Mouse (Mus musculus): ENCODE measurements around the gene Ube2a. TPM values are rescaled to one million over a fixed set of nuclear protein-coding genes. Genes with fewer than 3 reads are reported as not detected.
"Not testable (repeated sequence)": the region's sequence is repeated elsewhere in the genome, so short reads cannot be mapped to it uniquely, and the experiment has no call there.

The Ube2a gene
- polyA plus RNA-seq, 1 experiment from 2014 or later = 118 TPM

DNA sequence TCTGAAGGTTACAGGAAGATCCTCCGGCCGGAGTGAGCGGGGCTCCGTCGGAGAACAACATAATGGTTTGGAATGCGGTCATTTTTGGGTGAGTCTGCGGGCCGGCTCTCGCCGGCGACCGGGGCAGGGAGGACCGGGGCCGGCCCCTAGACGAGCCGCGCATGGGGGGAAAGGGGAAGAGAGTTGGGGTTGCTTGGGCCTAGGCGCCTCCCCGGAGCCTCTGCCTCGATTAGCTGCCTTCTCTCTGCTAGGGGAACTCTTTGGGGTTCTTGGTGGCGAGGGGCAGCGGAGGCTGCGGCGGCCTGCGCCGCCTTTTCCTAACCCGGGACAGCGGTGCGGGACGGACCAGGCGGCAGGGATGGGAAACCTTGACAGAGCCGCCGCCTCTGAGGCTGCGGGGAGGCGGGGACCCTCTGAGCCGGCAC, 1.0 kb downstream of the Ube2a start:
- Histone ChIP-seq H3K4me3 (ENCODE audit: low read length) (peak overlapping the region; percentile 73), H3K27ac (ENCODE audit: low read depth, low read length) (peak overlapping the region; percentile 72), H3K4me1 (ENCODE audit: control insufficient read depth, insufficient read depth, low read depth, low read length) (peaks cover 3% of the 10 kb centered on the region; the same call in 1 of the 2 replicates), H3K9ac (ENCODE audit: low read depth, low read length) (peak overlapping the region; percentile 79), H3K9me3 (ENCODE audit: control insufficient read depth, low read length) (peaks cover 2% of the 10 kb centered on the region; the same call in 1 of the 2 replicates), H3K27me3 (replicated peaks; ENCODE audit: control insufficient read depth, insufficient read depth, low read length) (no peaks in the 10 kb centered on the region), H3K4me2 (ENCODE audit: low read length) (peak overlapping the region; percentile 64), H3K36me3 (ENCODE audit: control insufficient read depth, insufficient read depth, low read length) (no peaks in the 10 kb centered on the region)
- ATAC-seq = peak; percentile 28
- 22% methylated on average over 34 of the region's 36 CpGs for WGBS

DNA sequence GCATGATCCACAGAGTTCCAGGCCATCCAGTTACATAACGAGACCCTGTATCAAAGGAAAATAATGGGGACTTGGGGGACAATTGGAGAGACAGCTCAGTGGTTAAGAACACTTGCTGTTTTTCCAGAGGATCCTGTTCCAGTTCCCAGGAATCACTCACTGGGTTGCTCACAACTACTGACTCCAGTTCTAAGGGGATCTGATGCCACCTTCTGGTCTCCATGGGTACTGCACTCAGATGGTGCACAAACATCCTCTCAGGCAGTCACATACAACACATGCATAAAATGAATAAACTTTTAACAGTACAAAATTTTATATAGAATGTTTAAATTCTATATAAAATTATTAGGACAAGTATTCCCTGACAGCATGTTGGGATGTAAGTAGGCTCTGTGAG, 11.0 kb downstream of the Ube2a start:
- no peaks in the 10 kb centered on the region for H3K27me3 ChIP-seq (replicated peaks; ENCODE audit: control insufficient read depth, insufficient read depth, low read length)
- H3K4me3 ChIP-seq (ENCODE audit: low read length) = no peak overlapping the region
- H3K9me3 ChIP-seq (ENCODE audit: control insufficient read depth, low read length) = no peaks in the 10 kb centered on the region
- WGBS = 85% methylated on average over 1 of the region's 1 CpGs
- no peak overlapping the region for H3K27ac ChIP-seq (ENCODE audit: low read depth, low read length)
- no peak overlapping the region for H3K4me2 ChIP-seq (ENCODE audit: low read length)
- H3K4me1 ChIP-seq (ENCODE audit: control insufficient read depth, insufficient read depth, low read depth, low read length) = no peaks in the 10 kb centered on the region
- no peak overlapping the region for H3K9ac ChIP-seq (ENCODE audit: low read depth, low read length)
- peaks cover 5% of the 10 kb centered on the region; the same call in 1 of the 2 replicates for H3K36me3 ChIP-seq (ENCODE audit: control insufficient read depth, insufficient read depth, low read length)
- no peak for ATAC-seq

DNA sequence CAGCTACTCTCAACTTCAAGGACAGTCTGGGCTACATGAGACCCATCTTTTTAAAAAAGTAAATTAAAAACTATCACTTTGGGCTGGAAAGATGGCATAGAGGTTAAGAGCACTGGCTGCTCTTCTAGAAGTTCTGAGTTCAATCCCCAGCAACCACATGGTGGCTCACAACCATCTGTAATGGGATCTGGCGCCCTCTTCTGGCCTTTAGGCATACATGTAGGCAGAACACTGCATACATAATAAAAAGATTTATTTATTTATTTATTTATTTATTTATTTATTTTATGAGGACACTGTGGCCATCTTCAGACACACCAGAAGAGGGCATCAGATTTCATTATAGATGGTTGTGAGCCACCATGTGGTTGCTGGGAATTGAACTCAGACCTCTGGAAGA, 25.2 kb downstream of the Ube2a start:
- H3K27ac ChIP-seq (ENCODE audit: low read depth, low read length); H3K4me2 ChIP-seq (ENCODE audit: low read length); H3K36me3 ChIP-seq (ENCODE audit: control insufficient read depth, insufficient read depth, low read length); H3K9me3 ChIP-seq (ENCODE audit: control insufficient read depth, low read length); H3K27me3 ChIP-seq (replicated peaks; ENCODE audit: control insufficient read depth, insufficient read depth, low read length); H3K4me1 ChIP-seq (ENCODE audit: control insufficient read depth, insufficient read depth, low read depth, low read length); H3K4me3 ChIP-seq (ENCODE audit: low read length); H3K9ac ChIP-seq (ENCODE audit: low read depth, low read length); ATAC-seq: not testable (repeated sequence)
- whole genome bisulfite sequencing = 36% methylated on average over 1 of the region's 1 CpGs

DNA sequence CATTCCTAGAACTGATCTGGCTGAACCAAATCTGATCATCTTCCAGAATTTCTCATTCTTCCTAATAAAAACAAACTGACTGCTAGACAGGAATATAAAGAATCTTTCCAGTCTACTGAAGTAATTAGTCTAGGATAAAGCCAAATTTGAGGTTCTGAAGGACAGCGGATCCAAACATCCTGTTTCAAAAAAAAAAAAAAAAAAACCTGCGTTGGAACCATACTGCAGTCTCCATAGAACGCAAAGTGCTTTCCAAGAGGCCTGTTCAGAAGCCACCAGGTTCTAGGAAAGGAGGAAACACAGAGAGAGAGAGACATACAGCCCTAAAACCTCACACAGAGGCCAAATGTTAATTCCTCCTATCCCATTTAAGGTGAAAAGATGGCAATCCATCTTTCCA, 28.0 kb downstream of the Ube2a start:
- Histone ChIP-seq H3K4me3 (ENCODE audit: low read length) (peak overlapping the region; percentile 57), H3K9ac (ENCODE audit: low read depth, low read length) (peak overlapping the region; percentile 70), H3K27me3 (replicated peaks; ENCODE audit: control insufficient read depth, insufficient read depth, low read length) (no peaks in the 10 kb centered on the region), H3K4me1 (ENCODE audit: control insufficient read depth, insufficient read depth, low read depth, low read length) (no peaks in the 10 kb centered on the region; the same call in 1 of the 2 replicates), H3K27ac (ENCODE audit: low read depth, low read length) (peak overlapping the region; percentile 81), H3K4me2 (ENCODE audit: low read length) (peak overlapping the region; percentile 54), H3K36me3 (ENCODE audit: control insufficient read depth, insufficient read depth, low read length) (no peaks in the 10 kb centered on the region), H3K9me3 (ENCODE audit: control insufficient read depth, low read length) (no peaks in the 10 kb centered on the region)
- WGBS = 24% methylated on average over 3 of the region's 3 CpGs
- no peak for ATAC-seq

DNA sequence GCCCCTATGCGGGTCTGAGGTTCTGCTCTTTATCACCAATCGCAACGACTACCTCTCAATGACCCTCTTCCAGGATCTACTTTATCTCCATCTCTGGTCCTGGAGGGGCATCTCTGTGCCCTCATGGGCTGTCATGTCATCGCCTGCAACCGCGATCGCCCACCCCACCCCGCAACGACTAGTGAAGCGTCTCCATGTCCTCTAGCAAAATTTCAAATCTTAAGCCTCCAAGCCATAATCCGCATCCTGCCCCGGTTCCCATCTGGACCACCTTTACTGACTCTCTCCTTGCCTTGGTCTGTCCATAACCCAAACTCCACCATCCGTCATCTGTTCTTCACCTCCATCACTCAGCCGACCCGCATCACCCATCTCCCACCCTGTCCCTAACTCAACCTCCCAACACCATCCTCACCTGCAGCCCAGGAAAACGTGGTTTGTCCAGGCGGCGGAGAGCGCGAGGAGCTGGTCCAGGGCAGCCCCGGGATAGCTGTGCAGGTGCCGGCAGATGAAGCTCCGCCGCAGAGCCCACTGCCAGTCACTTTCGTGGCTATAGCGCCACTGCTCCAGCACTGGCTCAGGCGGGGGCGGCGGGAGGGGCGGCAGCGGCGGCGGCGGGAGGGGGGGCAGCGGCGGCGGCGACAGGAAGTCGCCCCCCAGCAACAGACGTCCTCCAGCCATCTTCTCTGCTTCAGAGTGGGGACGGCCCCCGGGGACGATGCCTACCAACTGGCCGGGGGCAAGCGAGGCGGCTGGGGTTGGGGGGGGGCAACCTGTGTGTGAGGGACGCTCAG, 28.8 kb downstream of the Ube2a start, which contains the start of gene Nkrf:
TSS of gene Nkrf (minus strand) at position 579 of the 794 bp plus-strand sequence.
- Histone ChIP-seq H3K27me3 (replicated peaks; ENCODE audit: control insufficient read depth, insufficient read depth, low read length) (no peaks in the 10 kb centered on the region), H3K9ac (ENCODE audit: low read depth, low read length) (peak within 1 kb of the TSS; percentile 70), H3K9me3 (ENCODE audit: control insufficient read depth, low read length) (no peaks in the 10 kb centered on the region), H3K36me3 (ENCODE audit: control insufficient read depth, insufficient read depth, low read length) (no peaks in the 10 kb centered on the region), H3K4me3 (ENCODE audit: low read length) (peak within 1 kb of the TSS; percentile 57), H3K4me2 (ENCODE audit: low read length) (peak within 1 kb of the TSS; percentile 54), H3K4me1 (ENCODE audit: control insufficient read depth, insufficient read depth, low read depth, low read length) (no peaks in the 10 kb centered on the region; the same call in 1 of the 2 replicates), H3K27ac (ENCODE audit: low read depth, low read length) (peak within 1 kb of the TSS; percentile 81)
- WGBS = 20% methylated on average over 36 of the region's 47 CpGs
- ATAC-seq = peak; percentile 80

DNA sequence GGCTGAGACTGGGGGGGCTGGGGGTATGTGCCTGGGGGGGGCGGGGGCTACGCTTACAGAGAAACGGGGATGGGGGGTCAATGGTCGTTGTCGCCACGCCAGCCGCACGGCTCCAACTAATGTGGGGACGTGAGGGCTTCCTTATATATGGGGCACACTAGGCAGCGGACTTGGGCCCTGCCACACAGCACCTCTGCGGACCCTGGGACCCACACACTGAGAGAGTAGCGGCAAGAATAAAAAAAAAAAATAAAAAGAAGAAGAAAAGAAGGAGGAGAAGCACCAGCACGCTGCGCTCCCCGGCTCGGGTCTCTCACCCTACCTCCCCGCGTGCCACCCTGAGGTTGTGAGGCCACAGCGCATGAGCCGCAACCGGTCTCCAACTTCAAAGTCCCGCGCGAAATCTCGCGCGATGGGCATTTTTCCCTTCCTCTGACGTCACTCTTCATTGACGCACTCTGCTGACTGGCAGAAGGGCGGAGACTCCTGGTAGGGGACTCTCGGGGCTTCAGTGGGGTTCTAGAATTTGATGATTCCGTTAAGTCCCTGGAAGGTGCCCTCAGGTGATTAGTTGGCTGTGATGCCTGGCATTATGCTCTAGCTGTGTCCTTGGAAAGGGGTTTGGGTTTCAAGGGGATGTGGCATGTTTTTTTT, 29.5 kb downstream of the Ube2a start:
- peak; percentile 94 for ATAC-seq
- H3K36me3 ChIP-seq (ENCODE audit: control insufficient read depth, insufficient read depth, low read length) = no peaks in the 10 kb centered on the region
- H3K9me3 ChIP-seq (ENCODE audit: control insufficient read depth, low read length) = no peaks in the 10 kb centered on the region
- H3K27ac ChIP-seq (ENCODE audit: low read depth, low read length) = peak overlapping the region; percentile 81
- no peaks in the 10 kb centered on the region; the same call in 1 of the 2 replicates for H3K4me1 ChIP-seq (ENCODE audit: control insufficient read depth, insufficient read depth, low read depth, low read length)
- H3K4me3 ChIP-seq (ENCODE audit: low read length) = peak overlapping the region; percentile 57
- H3K27me3 ChIP-seq (replicated peaks; ENCODE audit: control insufficient read depth, insufficient read depth, low read length) = no peaks in the 10 kb centered on the region
- H3K4me2 ChIP-seq (ENCODE audit: low read length) = peak overlapping the region; percentile 54
- WGBS = 22% methylated on average over 31 of the region's 32 CpGs
- H3K9ac ChIP-seq (ENCODE audit: low read depth, low read length) = peak overlapping the region; percentile 70

DNA sequence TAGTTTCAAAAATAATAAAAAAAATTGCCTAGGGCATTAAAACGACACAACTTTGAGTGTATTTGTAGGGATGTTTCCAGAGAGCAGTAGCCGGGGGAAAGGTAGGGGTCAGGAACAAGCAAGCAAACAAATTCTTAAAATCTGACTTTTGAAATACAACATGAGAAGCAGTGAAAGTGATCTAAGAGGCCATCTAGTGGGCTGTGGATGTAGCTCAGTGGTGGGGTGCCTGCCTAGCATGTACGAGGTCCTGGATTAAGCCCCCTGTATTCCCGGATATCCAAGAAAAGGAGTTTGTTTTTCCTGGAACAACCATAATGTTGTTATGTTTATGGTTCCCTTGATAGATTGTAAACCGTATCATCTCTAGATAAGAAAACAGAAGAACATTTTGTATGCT, 32.8 kb downstream of the Ube2a start:
- no peaks in the 10 kb centered on the region for H3K36me3 ChIP-seq (ENCODE audit: control insufficient read depth, insufficient read depth, low read length)
- H3K27ac ChIP-seq (ENCODE audit: low read depth, low read length) = no peak overlapping the region
- ATAC-seq = no peak
- no peaks in the 10 kb centered on the region for H3K27me3 ChIP-seq (replicated peaks; ENCODE audit: control insufficient read depth, insufficient read depth, low read length)
- 35% methylated on average over 5 of the region's 5 CpGs for WGBS
- H3K4me1 ChIP-seq (ENCODE audit: control insufficient read depth, insufficient read depth, low read depth, low read length) = no peaks in the 10 kb centered on the region
- H3K4me2 ChIP-seq (ENCODE audit: low read length) = no peak overlapping the region
- H3K9me3 ChIP-seq (ENCODE audit: control insufficient read depth, low read length) = no peaks in the 10 kb centered on the region
- no peak overlapping the region for H3K9ac ChIP-seq (ENCODE audit: low read depth, low read length)
- H3K4me3 ChIP-seq (ENCODE audit: low read length) = no peak overlapping the region

DNA sequence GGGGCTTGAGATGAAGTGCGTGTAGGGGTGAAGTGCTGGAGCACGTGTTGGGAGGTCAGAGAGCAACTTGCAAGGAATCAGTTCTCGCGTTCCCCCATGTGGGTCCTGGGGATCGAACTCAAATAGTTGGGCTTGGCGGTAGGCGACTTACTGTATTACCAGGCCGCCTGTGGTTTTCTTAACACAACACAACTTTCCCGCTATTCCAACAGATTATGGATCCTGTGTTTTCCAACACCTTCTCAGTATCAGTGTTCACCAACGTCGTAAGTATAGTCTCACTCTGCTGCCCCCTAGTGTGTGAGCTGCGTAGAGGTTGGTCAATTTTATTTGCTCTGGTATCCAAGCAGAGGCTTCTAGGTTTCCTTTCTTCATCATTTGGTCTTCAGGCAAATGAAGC, 37.6 kb downstream of the Ube2a start:
- no peaks in the 10 kb centered on the region for H3K4me1 ChIP-seq (ENCODE audit: control insufficient read depth, insufficient read depth, low read depth, low read length)
- WGBS = 44% methylated on average over 12 of the region's 12 CpGs
- no peak overlapping the region for H3K27ac ChIP-seq (ENCODE audit: low read depth, low read length)
- no peak overlapping the region for H3K4me2 ChIP-seq (ENCODE audit: low read length)
- H3K4me3 ChIP-seq (ENCODE audit: low read length) = no peak overlapping the region
- no peaks in the 10 kb centered on the region for H3K36me3 ChIP-seq (ENCODE audit: control insufficient read depth, insufficient read depth, low read length)
- ATAC-seq = no peak
- no peaks in the 10 kb centered on the region for H3K9me3 ChIP-seq (ENCODE audit: control insufficient read depth, low read length)
- no peaks in the 10 kb centered on the region for H3K27me3 ChIP-seq (replicated peaks; ENCODE audit: control insufficient read depth, insufficient read depth, low read length)
- no peak overlapping the region for H3K9ac ChIP-seq (ENCODE audit: low read depth, low read length)

DNA sequence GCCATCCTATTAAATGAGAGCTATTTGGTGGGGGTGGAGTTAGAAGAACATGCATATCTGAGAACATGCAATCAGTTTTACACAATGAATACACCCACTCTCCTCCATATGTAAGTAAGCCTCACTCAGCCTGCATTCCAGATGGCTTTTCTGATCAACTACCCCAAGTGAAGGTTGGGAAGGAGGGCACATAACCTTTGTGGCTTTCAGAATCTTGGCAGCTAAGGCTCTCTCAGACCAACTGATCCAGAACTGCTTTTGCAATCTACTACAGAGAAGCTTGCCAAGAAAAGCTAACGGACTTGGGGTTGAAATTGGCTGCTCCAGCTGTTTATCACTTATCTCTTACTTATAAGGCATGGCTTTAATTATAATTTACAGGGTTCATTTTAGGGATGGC, 44.0 kb downstream of the Ube2a start:
- H3K4me3 ChIP-seq (ENCODE audit: low read length) = no peak overlapping the region
- H3K9ac ChIP-seq (ENCODE audit: low read depth, low read length) = no peak overlapping the region
- WGBS = 91% methylated on average over 1 of the region's 1 CpGs
- H3K4me1 ChIP-seq (ENCODE audit: control insufficient read depth, insufficient read depth, low read depth, low read length) = no peaks in the 10 kb centered on the region
- no peak overlapping the region for H3K27ac ChIP-seq (ENCODE audit: low read depth, low read length)
- ATAC-seq = no peak
- H3K4me2 ChIP-seq (ENCODE audit: low read length) = no peak overlapping the region
- H3K27me3 ChIP-seq (replicated peaks; ENCODE audit: control insufficient read depth, insufficient read depth, low read length) = no peaks in the 10 kb centered on the region
- no peaks in the 10 kb centered on the region for H3K36me3 ChIP-seq (ENCODE audit: control insufficient read depth, insufficient read depth, low read length)
- no peaks in the 10 kb centered on the region for H3K9me3 ChIP-seq (ENCODE audit: control insufficient read depth, low read length)
